Mouse (Mus musculus) embryonic facial prominence, embryonic 14.5 days (tissue): ENCODE results near the gene Rapgef6. TPM values are rescaled to one million over a fixed set of nuclear protein-coding genes. Genes with fewer than 3 reads are reported as not detected.

ENCODE experiments used
- ATAC-seq: fragments of 200-750 bp; cut with Nextera tagmentation; 2 replicates; pipeline ENCODE4 v1.8.0; 2017; ENCODE audit warnings: low read depth, moderate number of reproducible peaks, moderate TSS enrichment
- DNase-seq: peaks from one replicate; pipeline ENCODE4 v3.0.0-alpha.2; 2015; ENCODE audit warnings: low spot score
- H3K27ac ChIP-seq: fragments of 300-500 bp; sonication (generic); replicated peaks from 2 replicates; pipeline ENCODE4 v1.5.1; 2014; ENCODE audit warnings: low read depth, mild to moderate bottlenecking, low read length, moderate library complexity
- H3K27me3 ChIP-seq: fragments of 300-500 bp; sonication (generic); replicated peaks from 2 replicates; pipeline ENCODE4 v1.6.1; 2014; ENCODE audit warnings: low read length; ENCODE audit not compliant: control insufficient read depth, insufficient read depth
- H3K36me3 ChIP-seq: fragments of 300-500 bp; sonication (generic); 2 replicates; pipeline ENCODE4 v1.6.1; 2014; ENCODE audit warnings: low read length, mixed read lengths; ENCODE audit not compliant: control insufficient read depth, insufficient read depth
- H3K4me1 ChIP-seq: fragments of 300-500 bp; sonication (generic); 2 replicates; pipeline ENCODE4 v1.6.1; 2014; ENCODE audit warnings: antibody characterized with exemption, low read length; ENCODE audit not compliant: control insufficient read depth, insufficient read depth
- H3K4me2 ChIP-seq: fragments of 300-500 bp; sonication (generic); 2 replicates; pipeline ENCODE4 v1.6.1; 2014; ENCODE audit warnings: low read depth, mild to moderate bottlenecking, low read length, moderate library complexity, mixed read lengths
- H3K4me3 ChIP-seq: fragments of 300-500 bp; sonication (generic); 2 replicates; pipeline ENCODE4 v1.5.1; 2014; ENCODE audit warnings: low read depth, mild to moderate bottlenecking, low read length
- H3K9ac ChIP-seq: fragments of 300-500 bp; sonication (generic); 2 replicates; pipeline ENCODE4 v1.6.1; 2014; ENCODE audit warnings: low read depth, mild to moderate bottlenecking, low read length, moderate library complexity, mixed read lengths
- H3K9me3 ChIP-seq: fragments of 300-500 bp; sonication (generic); 2 replicates; pipeline ENCODE4 v1.6.1; 2016; ENCODE audit warnings: low read length; ENCODE audit not compliant: control insufficient read depth
- WGBS: fragments of 180-500 bp; shearing (Covaris S2); extraction: QIAGEN DNeasy Blood & Tissue Kit; methylation state at CpG from one replicate; pipeline ENCODE4 v1.1.7; 2014; 5-methylcytosine and 5-hydroxymethylcytosine counted together
- polyA plus RNA-seq: library from polyadenylated mRNA; unstranded; fragments of >200 nt; fragmentation: Nextera tagmentation; extraction: Ambion mirVana; gene quantifications from 2 replicates; pipeline ENCODE4 v1.2.1, GENCODE M21; 2014

Rapgef6 gene
- polyA plus RNA-seq, 1 experiment from 2014 or later: 24.0 TPM

GRCm38 (mm10) chr11:54521927-54522528, 619 bp upstream of the Rapgef6 start:
- peak overlapping the region; percentile 66 for H3K4me2 ChIP-seq
- H3K9me3 ChIP-seq: no peaks in the 10 kb centered on the region
- ATAC-seq: no peak
- H3K27me3 ChIP-seq: no peaks in the 10 kb centered on the region
- peak overlapping the region; percentile 77 for H3K9ac ChIP-seq
- peak overlapping the region; percentile 85 for H3K4me3 ChIP-seq
- DNase-seq: no peak
- peak overlapping the region; percentile 98 for H3K27ac ChIP-seq
- H3K36me3 ChIP-seq: no peaks in the 10 kb centered on the region
- 1% methylated on average over 18 of the region's 18 CpGs for WGBS
- H3K4me1 ChIP-seq: peaks cover 16% of the 10 kb centered on the region

GRCm38 (mm10) chr11:54523431-54524001, 869 bp downstream of the Rapgef6 start:
- Histone ChIP-seq H3K9ac (peak overlapping the region; percentile 89), H3K4me3 (peak overlapping the region; percentile 85), H3K27me3 (no peaks in the 10 kb centered on the region), H3K4me2 (peak overlapping the region; percentile 71), H3K27ac (peak overlapping the region; percentile 98), H3K9me3 (no peaks in the 10 kb centered on the region), H3K36me3 (no peaks in the 10 kb centered on the region), H3K4me1 (peaks cover 16% of the 10 kb centered on the region)
- WGBS: 15% methylated on average over 10 of the region's 10 CpGs
- DNase-seq: no peak
- ATAC-seq: no peak

GRCm38 (mm10) chr11:54528002-54528401, 5.4 kb downstream of the Rapgef6 start:
- Histone ChIP-seq H3K4me3 (no peak overlapping the region), H3K36me3 (no peaks in the 10 kb centered on the region), H3K4me2 (no peak overlapping the region), H3K27me3 (no peaks in the 10 kb centered on the region), H3K9me3 (no peaks in the 10 kb centered on the region), H3K27ac (no peak overlapping the region), H3K9ac (no peak overlapping the region), H3K4me1 (peaks cover 17% of the 10 kb centered on the region)
- ATAC-seq: no peak
- no peak for DNase-seq
- WGBS: 89% methylated on average over 2 of the region's 2 CpGs

- peaks cover 6% of the 10 kb centered on the region; the same call in 1 of the 2 replicates for H3K4me1 ChIP-seq
- ATAC-seq (peak; percentile 71), DNase-seq (peak; percentile 87)
- no peaks in the 10 kb centered on the region for H3K9me3 ChIP-seq
- H3K4me2 ChIP-seq: no peak overlapping the region
- WGBS: 35% methylated on average over 1 of the region's 1 CpGs
- H3K27ac ChIP-seq: no peak overlapping the region
- H3K9ac ChIP-seq: no peak overlapping the region
- H3K36me3 ChIP-seq: no peaks in the 10 kb centered on the region
- H3K27me3 ChIP-seq: no peaks in the 10 kb centered on the region
- H3K4me3 ChIP-seq: no peak overlapping the region
Measured at GRCm38 (mm10) chr11:54530391-54530790, 7.7 kb downstream of the Rapgef6 start.

- no peak overlapping the region for H3K4me3 ChIP-seq
- H3K27ac ChIP-seq: no peak overlapping the region
- H3K27me3 ChIP-seq: no peaks in the 10 kb centered on the region
- H3K36me3 ChIP-seq: no peaks in the 10 kb centered on the region
- H3K9ac ChIP-seq: no peak overlapping the region
- WGBS: 90% methylated on average over 1 of the region's 1 CpGs
- H3K4me2 ChIP-seq: no peak overlapping the region
- no peak for ATAC-seq
- H3K4me1 ChIP-seq: peaks cover 6% of the 10 kb centered on the region; the same call in 1 of the 2 replicates
- DNase-seq: no peak
- H3K9me3 ChIP-seq: no peaks in the 10 kb centered on the region
Measured at GRCm38 (mm10) chr11:54530916-54531315, 8.3 kb downstream of the Rapgef6 start.

GRCm38 (mm10) chr11:54533834-54534233, 11.2 kb downstream of the Rapgef6 start:
- H3K4me3 ChIP-seq: no peak overlapping the region
- H3K27me3 ChIP-seq: no peaks in the 10 kb centered on the region
- H3K4me1 ChIP-seq: peaks cover 6% of the 10 kb centered on the region; the same call in 1 of the 2 replicates
- no peaks in the 10 kb centered on the region for H3K9me3 ChIP-seq
- H3K36me3 ChIP-seq: no peaks in the 10 kb centered on the region
- no peak overlapping the region for H3K9ac ChIP-seq
- DNase-seq (no peak), ATAC-seq (no peak)
- 88% methylated on average over 2 of the region's 2 CpGs for WGBS
- no peak overlapping the region for H3K4me2 ChIP-seq
- H3K27ac ChIP-seq: no peak overlapping the region

- Histone ChIP-seq H3K27ac (no peak overlapping the region), H3K4me3 (no peak overlapping the region), H3K9me3 (no peaks in the 10 kb centered on the region), H3K4me1 (peaks cover 6% of the 10 kb centered on the region; the same call in 1 of the 2 replicates), H3K4me2 (no peak overlapping the region), H3K27me3 (no peaks in the 10 kb centered on the region), H3K36me3 (no peaks in the 10 kb centered on the region), H3K9ac (no peak overlapping the region)
- WGBS: 54% methylated on average over 6 of the region's 6 CpGs
- ATAC-seq (no peak), DNase-seq (peak; percentile 41)
Measured at GRCm38 (mm10) chr11:54534871-54535270, 12.2 kb downstream of the Rapgef6 start.

GRCm38 (mm10) chr11:54539031-54539430, 16.4 kb downstream of the Rapgef6 start:
- Histone ChIP-seq H3K4me3 (no peak overlapping the region), H3K9me3 (no peaks in the 10 kb centered on the region), H3K27ac (no peak overlapping the region), H3K36me3 (no peaks in the 10 kb centered on the region), H3K9ac (no peak overlapping the region), H3K27me3 (no peaks in the 10 kb centered on the region), H3K4me1 (no peaks in the 10 kb centered on the region), H3K4me2 (no peak overlapping the region)
- WGBS: 62% methylated on average over 2 of the region's 2 CpGs
- DNase-seq (no peak), ATAC-seq (no peak)

- no peak for ATAC-seq
- H3K27ac ChIP-seq: no peak overlapping the region
- H3K27me3 ChIP-seq: no peaks in the 10 kb centered on the region
- no peaks in the 10 kb centered on the region for H3K9me3 ChIP-seq
- no peaks in the 10 kb centered on the region for H3K36me3 ChIP-seq
- H3K4me1 ChIP-seq: no peaks in the 10 kb centered on the region
- DNase-seq: no peak
- 73% methylated on average over 2 of the region's 2 CpGs for WGBS
- H3K9ac ChIP-seq: no peak overlapping the region
- no peak overlapping the region for H3K4me3 ChIP-seq
- H3K4me2 ChIP-seq: no peak overlapping the region
Measured at GRCm38 (mm10) chr11:54539486-54539885, 16.8 kb downstream of the Rapgef6 start.
